Mouse (Mus musculus) spleen, adult 2 months (tissue): Measurements from ENCODE around the gene Epb41l1. TPM values are rescaled to one million over a fixed set of nuclear protein-coding genes. Genes with fewer than 3 reads are reported as not detected.
A peak's percentile ranks its signal among the peaks of the same experiment; 100 is the strongest.

ENCODE experiments used
- DNase-seq, 2 experiments: peaks; one replicate each; pipeline versions ENCODE4 v3.0.0 to v3.0.0-alpha.2; 2012 to 2021; ENCODE audit warnings: low spot score in 2 of 2, low read depth in 1 of 2
- H3K27ac ChIP-seq: fragments of 200-500 bp; 2 replicates; pipeline ENCODE4 v1.5.1; 2012; ENCODE audit warnings: low read length, inconsistent platforms; ENCODE audit not compliant: insufficient read depth
- H3K27me3 ChIP-seq: fragments of 200-500 bp; 2 replicates; pipeline ENCODE4 v1.6.1; 2012; ENCODE audit warnings: mild to moderate bottlenecking, moderate library complexity, low read length, inconsistent platforms; ENCODE audit not compliant: control insufficient read depth, insufficient read depth
- H3K36me3 ChIP-seq: fragments of 200-500 bp; 2 replicates; pipeline ENCODE4 v1.6.1; 2012; ENCODE audit warnings: mild to moderate bottlenecking, low read length, inconsistent platforms; ENCODE audit not compliant: control insufficient read depth, insufficient read depth
- H3K4me1 ChIP-seq: fragments of 200-500 bp; 2 replicates; pipeline ENCODE4 v1.6.1; 2011; ENCODE audit warnings: inconsistent platforms; ENCODE audit not compliant: control insufficient read depth, insufficient read depth, insufficient read length
- H3K4me3 ChIP-seq: fragments of 200-500 bp; 2 replicates; pipeline ENCODE4 v1.5.1; 2011; ENCODE audit warnings: mild to moderate bottlenecking, inconsistent platforms; ENCODE audit not compliant: insufficient read depth, insufficient read length; ENCODE audit errors: extremely low read depth
- CTCF ChIP-seq: fragments of 200-500 bp; IDR thresholded peaks from 2 replicates; pipeline ENCODE4 v1.5.1; 2011; ENCODE audit warnings: mild to moderate bottlenecking, inconsistent platforms; ENCODE audit not compliant: insufficient read depth, insufficient read length, insufficient replicate concordance; ENCODE audit errors: extremely low read depth
- POLR2A ChIP-seq: fragments of 200-500 bp; IDR thresholded peaks from 2 replicates; pipeline ENCODE4 v1.6.1; 2011; ENCODE audit warnings: low read depth, low read length, inconsistent platforms
- WGBS: fragments of 180-500 bp; shearing (Covaris S2); methylation state at CpG from one replicate; pipeline ENCODE4 v1.1.7; 2018; 5-methylcytosine and 5-hydroxymethylcytosine counted together
- polyA plus RNA-seq: library from polyadenylated mRNA; depleted of rRNA; stranded (reverse); fragments of >200 nt; gene quantifications from 2 replicates; pipeline ENCODE4 v1.2.3, GENCODE M21; 2012

Epb41l1 gene
- polyA plus RNA-seq, 1 experiment: 3.2 TPM

- 75% methylated on average over 5 of the region's 5 CpGs for WGBS
- Histone ChIP-seq H3K4me3 (no peak overlapping the region), H3K27me3 (peaks cover 11% of the 10 kb centered on the region), H3K4me1 (peaks cover 10% of the 10 kb centered on the region), H3K36me3 (no peaks in the 10 kb centered on the region), H3K27ac (no peak overlapping the region)
- TF ChIP-seq CTCF (no peak), POLR2A (no peak)
- DNase-seq: no peak
Observed at GRCm38 (mm10) chr2:156476748-156477151, 56.0 kb downstream of the Epb41l1 start.

- H3K4me1 ChIP-seq: peaks cover 7% of the 10 kb centered on the region
- no peak overlapping the region for H3K27ac ChIP-seq
- H3K36me3 ChIP-seq: no peaks in the 10 kb centered on the region
- DNase-seq: no peak
- WGBS: 79% methylated on average over 13 of the region's 13 CpGs
- peaks cover 11% of the 10 kb centered on the region for H3K27me3 ChIP-seq
- TF ChIP-seq CTCF: no peak
- no peak for TF ChIP-seq POLR2A
- no peak overlapping the region for H3K4me3 ChIP-seq
Observed at GRCm38 (mm10) chr2:156478046-156478690, 57.5 kb downstream of the Epb41l1 start.

GRCm38 (mm10) chr2:156479833-156480232 is 59.1 kb downstream of the Epb41l1 start:
- TF ChIP-seq POLR2A (no peak), CTCF (no peak)
- H3K27me3 ChIP-seq: peaks cover 11% of the 10 kb centered on the region
- no peak overlapping the region for H3K27ac ChIP-seq
- WGBS: 90% methylated on average over 7 of the region's 7 CpGs
- H3K36me3 ChIP-seq: no peaks in the 10 kb centered on the region
- peaks cover 7% of the 10 kb centered on the region for H3K4me1 ChIP-seq
- no peak for DNase-seq
- H3K4me3 ChIP-seq: no peak overlapping the region

- peaks cover 5% of the 10 kb centered on the region for H3K4me1 ChIP-seq
- no peak overlapping the region for H3K4me3 ChIP-seq
- DNase-seq: no peak
- no peaks in the 10 kb centered on the region for H3K36me3 ChIP-seq
- TF ChIP-seq CTCF (no peak), POLR2A (no peak)
- 79% methylated on average over 7 of the region's 7 CpGs for WGBS
- H3K27ac ChIP-seq: no peak overlapping the region
- H3K27me3 ChIP-seq: peaks cover 11% of the 10 kb centered on the region
Observed at GRCm38 (mm10) chr2:156480267-156480666, 59.6 kb downstream of the Epb41l1 start.

GRCm38 (mm10) chr2:156482299-156482698 is 61.6 kb downstream of the Epb41l1 start:
- no peaks in the 10 kb centered on the region for H3K4me1 ChIP-seq
- peak; percentile 18 to 54 for DNase-seq
- H3K36me3 ChIP-seq: no peaks in the 10 kb centered on the region
- no peak overlapping the region; the same call in 1 of the 2 replicates for H3K4me3 ChIP-seq
- H3K27ac ChIP-seq: no peak overlapping the region
- TF ChIP-seq CTCF (peak; percentile 48; the same call in 1 of the 2 replicates), POLR2A (no peak)
- WGBS: 33% methylated on average over 13 of the region's 13 CpGs
- peaks cover 3% of the 10 kb centered on the region for H3K27me3 ChIP-seq

- Histone ChIP-seq H3K27me3 (peaks cover 3% of the 10 kb centered on the region; the same call in 1 of the 2 replicates), H3K4me3 (no peak overlapping the region), H3K4me1 (no peaks in the 10 kb centered on the region), H3K36me3 (no peaks in the 10 kb centered on the region), H3K27ac (no peak overlapping the region)
- TF ChIP-seq POLR2A: no peak
- no peak for DNase-seq
- WGBS: 93% methylated on average over 3 of the region's 3 CpGs
Observed at GRCm38 (mm10) chr2:156482764-156483163, 62.1 kb downstream of the Epb41l1 start.

GRCm38 (mm10) chr2:156483204-156483603 is 62.5 kb downstream of the Epb41l1 start:
- no peaks in the 10 kb centered on the region for H3K36me3 ChIP-seq
- no peak overlapping the region for H3K27ac ChIP-seq
- peaks cover 1% of the 10 kb centered on the region; the same call in 1 of the 2 replicates for H3K27me3 ChIP-seq
- H3K4me3 ChIP-seq: no peak overlapping the region
- TF ChIP-seq CTCF (no peak), POLR2A (no peak)
- no peak for DNase-seq
- H3K4me1 ChIP-seq: no peaks in the 10 kb centered on the region
- WGBS: 85% methylated on average over 7 of the region's 7 CpGs
